Mouse (Mus musculus) A20 (cell line): ENCODE results near the gene Obsl1.
A peak's percentile ranks its signal among the peaks of the same experiment; 100 is the strongest.

Experiments used
- DNase-seq: peaks from one replicate; pipeline ENCODE4 v3.0.0-alpha.2; 2011; ENCODE audit warnings: low read depth, low spot score

Gene Obsl1

GRCm38 (mm10) chr1:75505956-75506831 lies at the start of gene Obsl1:
Gene Obsl1, minus strand, starts transcription at chr1:75506452.
- no peak for DNase-seq

GRCm38 (mm10) chr1:75555680-75556079 lies 49.4 kb upstream of the Obsl1 start:
- DNase-seq = no peak

DNA sequence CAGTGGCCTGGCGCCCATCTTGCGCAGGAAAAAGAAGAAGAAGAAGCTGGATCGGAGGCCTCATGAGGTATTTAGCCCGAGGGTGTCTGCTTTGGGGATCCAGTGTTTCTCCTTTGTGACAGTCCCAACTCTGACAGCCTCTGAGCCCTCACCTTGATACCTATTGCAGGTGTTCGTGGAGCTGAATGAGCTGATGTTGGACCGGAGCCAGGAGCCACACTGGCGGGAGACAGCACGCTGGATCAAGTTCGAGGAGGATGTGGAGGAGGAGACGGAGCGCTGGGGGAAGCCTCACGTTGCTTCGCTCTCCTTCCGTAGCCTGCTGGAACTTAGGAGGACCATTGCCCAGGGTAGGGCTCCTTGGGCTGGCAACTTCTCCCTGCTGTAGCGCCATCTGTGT lies 44.3 kb upstream of the Obsl1 start:
- DNase-seq = no peak

DNA sequence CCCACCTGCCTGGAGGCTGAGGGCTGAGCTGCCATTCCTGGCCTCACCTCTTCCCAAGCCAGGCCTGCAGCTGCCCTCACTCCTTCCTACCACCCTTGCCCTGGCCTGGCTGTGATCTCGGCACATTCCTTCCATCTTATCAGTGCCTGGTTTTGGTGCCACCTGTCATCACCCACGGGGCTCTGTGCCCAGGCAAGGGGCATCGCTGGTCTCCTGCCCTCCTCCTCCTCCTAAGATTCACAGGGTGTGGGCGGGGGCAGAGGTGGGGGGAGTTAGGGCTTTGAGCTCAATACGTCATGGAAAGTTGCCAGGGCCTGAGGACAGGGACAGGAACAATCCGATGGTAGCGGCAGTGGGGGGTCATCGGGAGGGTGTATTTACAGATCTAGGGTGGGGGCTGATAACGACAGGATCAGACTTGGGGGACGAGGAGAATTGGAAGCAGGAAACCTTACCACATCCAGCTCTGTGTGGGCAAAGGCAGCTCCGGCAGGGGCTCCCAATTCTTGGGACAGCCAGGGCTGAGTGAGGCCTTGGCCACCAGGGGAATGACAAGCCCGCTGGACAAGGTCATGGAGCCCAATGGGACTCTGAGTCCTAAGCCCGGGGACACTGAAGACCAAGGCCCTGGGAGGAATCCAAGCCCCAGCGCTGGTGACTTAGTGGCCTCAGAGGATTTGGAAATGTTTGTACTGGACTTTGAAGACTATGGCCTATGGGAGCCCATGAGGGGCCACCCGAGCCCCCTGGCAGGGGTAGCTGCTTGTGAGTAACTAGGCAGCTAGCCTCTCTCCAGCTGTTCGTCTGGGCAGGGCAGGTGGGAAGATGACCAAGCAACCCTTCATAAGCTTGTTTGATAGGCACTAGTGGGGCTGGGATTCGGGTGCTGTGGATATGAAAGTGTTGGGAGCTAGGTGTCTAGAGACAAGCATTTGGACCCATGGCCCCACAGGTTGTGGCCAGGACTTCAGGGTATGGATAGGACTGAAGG lies 43.3 kb upstream of the Obsl1 start:
- no peak for DNase-seq

- no peak for DNase-seq
Observed at GRCm38 (mm10) chr1:75548871-75549270, 42.6 kb upstream of the Obsl1 start.

GRCm38 (mm10) chr1:75548083-75548482 lies 41.8 kb upstream of the Obsl1 start:
- no peak for DNase-seq

GRCm38 (mm10) chr1:75547351-75547750 lies 41.1 kb upstream of the Obsl1 start:
- DNase-seq = no peak

DNA sequence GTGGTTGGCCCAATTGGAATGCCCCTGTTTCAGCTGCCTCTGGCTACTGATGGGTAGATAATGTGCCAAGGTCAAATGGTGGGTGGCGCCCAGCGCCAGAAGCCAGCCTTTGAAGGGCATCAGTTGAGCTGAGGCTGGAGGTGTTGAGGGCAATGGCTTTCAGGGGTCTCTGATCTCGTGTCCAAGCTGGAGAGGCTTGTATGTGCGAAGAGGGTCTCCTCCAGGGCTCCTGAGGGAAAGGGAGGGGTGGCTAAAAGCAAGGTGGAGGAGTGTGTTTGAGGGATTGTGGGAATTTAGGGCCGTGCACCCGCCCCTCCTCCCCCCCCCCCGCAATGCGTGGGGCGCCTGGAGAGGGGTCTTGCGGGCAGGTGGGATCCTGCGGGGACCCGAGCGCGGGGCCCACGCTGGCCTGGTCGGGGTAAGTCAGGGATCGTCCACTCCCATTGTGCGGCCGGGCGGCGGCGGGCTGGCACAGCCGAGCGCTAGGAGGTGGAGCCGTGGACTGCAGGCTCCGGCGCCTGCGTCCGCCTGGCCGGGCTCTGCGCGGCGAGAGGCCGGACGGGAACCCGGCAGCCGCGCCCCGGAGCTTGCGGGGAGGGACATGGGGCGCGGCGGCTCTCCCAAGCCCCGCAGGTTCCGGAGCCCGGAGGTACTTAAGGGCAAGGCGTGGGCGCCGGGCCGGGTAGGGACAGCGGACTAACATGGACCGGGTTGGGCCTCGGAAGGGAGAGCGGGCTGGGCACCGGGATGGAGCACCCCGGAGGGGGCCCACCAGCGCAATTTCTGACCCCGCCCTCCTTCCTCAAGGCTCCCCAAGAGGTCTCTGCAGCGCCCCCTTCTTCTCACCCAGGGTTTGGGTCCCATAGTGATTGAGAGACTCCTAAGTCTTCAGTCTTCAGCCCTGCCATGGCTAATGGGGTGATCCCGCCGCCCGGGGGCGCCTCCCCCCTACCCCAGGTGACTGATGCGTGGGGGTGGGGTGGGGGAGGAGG lies 40.0 kb upstream of the Obsl1 start, which contains the start of gene Slc4a3:
Slc4a3 (plus strand) TSS at position 302 of the 992 bp plus-strand sequence.
- peak; percentile 89 for DNase-seq

DNA sequence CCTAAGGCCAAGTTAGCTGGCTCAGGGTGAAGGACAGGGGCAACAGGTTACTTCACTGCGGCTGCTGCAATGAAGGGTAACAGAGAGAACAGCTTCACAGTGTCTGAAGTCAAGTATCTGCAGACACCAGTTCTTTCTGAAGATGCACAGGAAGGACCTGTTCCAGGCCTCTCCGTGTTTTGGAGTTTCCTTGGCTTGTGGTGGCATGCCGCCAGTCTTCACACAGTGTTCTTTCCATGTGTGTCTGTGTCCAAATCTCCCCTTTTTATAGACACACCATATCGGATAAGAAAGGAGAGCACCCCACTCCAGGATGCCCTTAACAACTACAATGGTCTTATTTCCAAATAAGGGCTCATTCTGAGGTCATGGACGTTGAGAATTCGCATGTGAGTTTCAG lies 38.1 kb upstream of the Obsl1 start:
- DNase-seq = no peak

- no peak for DNase-seq
Observed at GRCm38 (mm10) chr1:75541496-75541895, 35.2 kb upstream of the Obsl1 start.

DNA sequence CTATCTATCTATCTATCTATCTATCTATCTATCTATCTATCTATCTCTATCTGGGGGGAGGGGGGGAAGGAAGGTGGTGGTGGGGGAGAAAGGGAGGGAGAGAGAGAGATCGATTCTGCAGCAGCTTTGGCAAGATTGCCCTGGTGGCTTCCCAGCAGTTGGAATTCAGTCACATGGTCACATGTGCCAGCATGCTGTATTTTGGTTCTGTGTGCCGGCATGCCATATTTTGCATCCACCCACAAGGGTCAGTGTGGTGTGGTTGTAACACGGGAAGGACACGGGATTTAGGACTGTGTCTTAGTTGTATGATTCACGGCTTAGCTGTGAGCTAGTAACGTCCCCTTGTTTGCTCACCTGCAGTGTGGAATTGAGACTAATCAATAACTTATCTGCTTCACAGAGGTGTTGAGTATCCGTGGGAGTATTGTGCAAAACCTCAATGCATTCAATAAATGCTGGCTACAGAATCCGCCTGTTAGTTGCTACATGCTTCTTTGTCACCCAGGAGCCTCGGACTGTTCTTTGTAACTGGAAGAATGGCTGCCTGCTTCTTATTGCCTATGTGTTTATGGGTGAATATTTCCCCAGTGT lies 32.4 kb upstream of the Obsl1 start:
- DNase-seq = no peak

- no peak for DNase-seq
Observed at GRCm38 (mm10) chr1:75537587-75537986, 31.3 kb upstream of the Obsl1 start.

DNA sequence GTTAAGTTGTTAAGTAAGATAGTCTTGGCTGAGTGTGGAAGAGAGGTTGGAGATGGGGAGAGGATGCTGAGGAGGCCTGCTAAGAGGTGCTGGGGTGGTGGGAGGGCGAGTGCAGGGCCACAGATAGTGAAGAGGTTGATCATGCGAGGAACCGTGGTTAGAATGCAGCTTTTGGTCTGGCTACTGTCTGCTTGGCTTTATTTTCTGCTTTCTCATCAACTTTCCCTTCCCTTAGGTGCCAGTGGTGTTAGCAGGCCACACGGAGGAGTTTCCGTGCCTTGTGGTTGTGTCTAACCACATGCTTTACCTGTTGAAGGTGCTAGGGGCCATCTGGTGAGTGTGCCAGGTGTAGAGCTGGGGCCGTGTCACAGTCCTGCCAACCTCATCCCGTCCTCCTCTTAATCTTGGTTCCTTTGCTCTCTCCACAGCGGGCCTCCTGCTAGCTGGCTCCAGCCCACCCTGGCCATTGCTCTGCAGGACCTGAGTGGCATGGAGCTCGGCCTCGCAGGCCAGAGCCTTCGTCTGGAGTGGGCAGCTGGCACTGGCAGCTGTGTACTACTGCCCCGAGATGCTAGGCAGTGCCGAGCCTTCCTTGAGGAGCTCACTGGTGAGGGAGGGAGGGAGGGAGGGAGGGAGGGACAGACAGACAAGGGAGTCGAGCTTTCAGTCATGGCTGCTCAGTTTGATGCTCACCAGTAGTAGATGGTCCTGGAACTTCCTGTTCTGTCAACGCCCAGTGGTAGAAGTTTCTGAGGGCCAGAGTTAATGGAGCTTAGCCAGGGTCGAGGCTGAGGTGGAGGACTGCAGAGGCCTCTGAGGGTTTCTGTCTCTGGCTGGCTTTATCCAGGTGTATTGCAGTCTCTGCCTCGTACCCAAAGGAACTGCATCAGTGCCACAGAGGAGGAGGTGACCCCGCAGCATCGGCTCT lies 27.3 kb upstream of the Obsl1 start:
- peak; percentile 63 for DNase-seq

DNA sequence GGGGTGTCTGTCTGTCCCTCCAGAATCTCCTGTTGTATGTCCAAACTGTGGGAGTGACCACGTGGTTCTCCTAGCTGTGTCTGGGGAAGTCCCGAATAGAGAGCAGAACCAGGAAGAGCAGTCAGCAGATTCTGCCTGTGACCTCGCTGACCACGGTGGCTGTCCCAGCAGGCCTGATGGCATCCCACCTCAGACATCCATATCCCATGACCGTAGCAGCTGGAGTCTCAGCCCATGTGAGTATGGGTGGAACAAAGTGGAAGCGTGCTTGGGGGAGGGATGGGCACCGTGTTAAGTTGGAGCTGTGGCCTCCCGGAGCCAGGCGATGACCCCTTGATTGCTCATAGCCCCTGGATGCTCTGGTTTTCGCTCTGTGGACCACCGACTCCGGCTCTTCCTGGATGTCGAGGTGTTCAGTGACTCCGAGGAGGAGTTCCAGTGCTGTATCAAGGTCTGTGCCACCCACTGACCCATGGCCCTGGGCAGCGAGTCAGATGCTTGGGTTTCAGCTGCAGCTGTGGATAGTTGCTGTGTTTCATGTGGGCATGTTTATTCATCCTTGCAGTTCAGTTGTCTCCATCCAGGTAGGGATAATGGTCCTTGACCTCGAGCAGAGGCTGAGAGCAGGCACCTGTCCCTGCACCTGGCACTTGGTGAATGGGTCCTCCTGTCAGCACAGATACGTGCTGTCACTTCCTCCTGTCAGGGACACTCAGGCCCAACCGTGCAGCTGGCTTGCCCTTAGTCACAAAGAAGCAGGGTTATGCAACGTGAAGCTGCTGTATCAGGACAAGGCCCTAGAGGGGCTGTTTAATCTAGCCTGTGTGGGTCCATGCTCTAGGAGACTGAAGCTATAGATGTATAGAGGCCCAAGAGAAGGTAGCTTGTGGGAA lies 26.3 kb upstream of the Obsl1 start:
- DNase-seq = peak; percentile 75

GRCm38 (mm10) chr1:75530546-75530945 lies 24.3 kb upstream of the Obsl1 start:
- DNase-seq = no peak

- DNase-seq = peak; percentile 65
Observed at GRCm38 (mm10) chr1:75524679-75525078, 18.4 kb upstream of the Obsl1 start.

DNA sequence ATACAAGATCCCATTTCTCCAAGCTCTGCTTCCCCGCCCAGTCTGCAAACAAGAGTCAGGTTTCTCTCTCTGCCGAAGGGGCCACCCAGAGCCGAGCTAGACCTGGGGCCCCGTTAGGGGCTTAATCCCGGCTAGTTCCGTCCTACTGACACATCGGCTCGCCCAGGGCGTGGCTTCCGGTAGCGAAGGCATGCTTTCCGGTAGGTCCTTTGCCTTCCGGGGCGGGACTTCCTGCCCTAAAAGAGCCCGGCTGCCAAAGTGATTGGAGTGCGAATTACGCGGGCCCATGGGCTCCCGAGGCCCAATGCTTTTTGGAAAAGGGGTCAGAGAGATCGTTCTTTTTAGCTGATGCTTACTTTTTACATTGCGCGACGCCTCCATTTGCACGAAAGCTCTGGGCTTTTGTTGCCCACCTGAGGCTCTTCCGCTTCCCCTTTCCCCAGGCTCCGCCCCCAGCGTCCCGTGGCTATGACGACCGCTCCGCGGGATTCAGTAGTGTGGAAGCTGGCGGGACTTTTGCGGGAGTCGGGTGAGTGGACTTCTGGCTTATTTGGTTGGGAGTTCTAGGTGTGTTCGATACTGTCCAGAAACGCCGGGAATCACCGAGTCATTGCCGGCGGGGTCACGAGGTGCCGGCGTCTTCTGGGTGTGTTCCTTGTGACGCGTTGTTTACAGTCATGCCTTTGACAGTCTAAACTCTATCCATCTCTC lies 15.2 kb upstream of the Obsl1 start, which contains the start of gene Stk11ip:
Stk11ip (plus strand) TSS at position 209 of the 711 bp plus-strand sequence.
- DNase-seq = peak; percentile 96

- DNase-seq = no peak
Observed at GRCm38 (mm10) chr1:75519576-75519975, 13.3 kb upstream of the Obsl1 start.
